Mouse (Mus musculus) liver, postnatal 0 days (tissue): ENCODE data around the gene Sh3glb1.

ENCODE experiments used
- CTCF ChIP-seq: sonication (generic); IDR thresholded peaks from 2 replicates; pipeline ENCODE4 v1.5.1; 2016; ENCODE audit warnings: antibody characterized with exemption, low read depth
- EP300 ChIP-seq: IDR thresholded peaks from 2 replicates; pipeline ENCODE4 v1.6.1; 2016; ENCODE audit warnings: antibody characterized with exemption, low read depth, mild to moderate bottlenecking

DNA sequence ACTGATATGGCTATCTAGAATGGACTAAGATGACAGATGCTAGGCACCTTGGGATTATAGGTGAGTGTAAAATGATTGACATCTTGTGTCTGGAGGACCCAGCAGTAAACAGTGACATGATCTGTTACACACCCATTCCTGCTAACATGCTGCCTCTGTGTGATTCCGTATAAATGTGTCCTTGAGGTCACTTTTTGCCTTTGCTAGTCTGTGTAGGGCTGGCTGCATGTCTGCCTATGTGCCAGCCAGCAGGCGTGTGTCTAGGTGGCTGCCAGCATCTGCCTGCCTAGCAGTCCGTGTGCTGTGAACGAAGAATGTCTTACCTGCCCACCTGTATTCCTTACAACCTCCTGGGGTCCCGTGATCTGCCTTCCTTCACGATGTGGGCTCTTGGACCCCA is 42.4 kb downstream of the Sh3glb1 start:
- TF ChIP-seq CTCF (no peak), EP300 (no peak)
